Mouse (Mus musculus): ENCODE measurements at regions not wholly inside any gene's neighbourhood (a gene's known extent, or its start where the extent isn't known, plus 50 kb on each side); places are given as distances from the start of the nearest gene placed in this dataset.

DNA sequence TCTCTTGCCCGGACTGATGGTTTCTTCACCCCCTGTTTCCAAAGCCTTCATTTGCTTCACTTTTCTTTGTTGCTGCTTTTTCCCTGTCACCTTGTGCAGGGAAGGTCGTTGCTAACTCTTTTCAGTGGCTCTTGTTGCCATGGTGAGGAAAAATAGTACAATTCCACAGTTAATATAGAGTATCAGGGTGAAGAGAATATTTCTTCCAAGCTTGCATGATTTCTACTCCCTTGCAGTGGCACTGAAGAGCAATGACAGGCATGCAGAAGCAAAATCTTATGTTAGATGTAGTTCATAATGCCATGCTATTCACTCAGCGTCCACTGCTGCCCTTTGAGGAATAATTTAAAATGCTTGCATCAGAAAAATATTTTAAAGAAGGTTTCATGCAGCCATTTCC, 262.3 kb upstream of the B430305J03Rik start:
- Histone ChIP-seq H3K4me1 (ENCODE audit: control insufficient read depth, insufficient read depth, low read length) (no peaks in the 10 kb centered on the region), H3K27me3 (replicated peaks; ENCODE audit: control insufficient read depth, insufficient read depth, low read length) (no peaks in the 10 kb centered on the region), H3K36me3 (ENCODE audit: control insufficient read depth, insufficient read depth, low read length) (no peaks in the 10 kb centered on the region), H3K4me3 (ENCODE audit: insufficient read depth, low read depth, low read length) (no peak overlapping the region), H3K27ac (ENCODE audit: insufficient read depth, low read depth, low read length) (no peak overlapping the region)
- no peak for DNase-seq
- WGBS, result 56% methylated on average over 3 of the region's 3 CpGs
- no peak for TF ChIP-seq CTCF (conservative IDR thresholded peaks at IDR 0.05; ENCODE audit: insufficient read depth, insufficient read length, low read depth, low read length)

DNA sequence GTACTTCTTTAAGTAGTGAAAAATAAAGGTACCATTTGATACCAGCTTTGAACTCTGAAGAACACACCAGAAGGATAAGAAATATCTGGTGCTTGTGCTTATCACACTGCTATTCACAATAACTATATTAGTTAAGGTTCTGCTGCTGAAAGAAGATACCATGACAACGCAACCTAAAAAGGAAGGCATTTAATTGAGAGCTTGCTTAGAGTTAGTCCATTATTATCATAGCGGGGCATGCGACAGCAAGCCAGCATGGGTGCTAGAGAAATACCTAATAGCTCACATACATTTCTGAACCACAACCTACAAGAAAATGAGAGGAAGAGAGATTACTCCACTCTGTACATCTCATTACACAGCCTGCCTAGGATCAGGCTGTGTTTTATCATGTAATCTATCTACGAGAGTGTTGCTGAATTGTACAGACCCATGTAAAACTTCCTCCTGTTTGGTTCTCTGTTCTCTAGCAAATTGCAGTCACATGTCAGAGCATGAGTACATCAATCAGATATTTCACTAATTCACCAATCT, 258.3 kb upstream of the B430305J03Rik start:
- no peak for DNase-seq
- Histone ChIP-seq H3K4me3 (ENCODE audit: insufficient read depth, low read depth, low read length) (no peak overlapping the region), H3K27ac (ENCODE audit: insufficient read depth, low read depth, low read length) (no peak overlapping the region), H3K36me3 (ENCODE audit: control insufficient read depth, insufficient read depth, low read length) (no peaks in the 10 kb centered on the region), H3K4me1 (ENCODE audit: control insufficient read depth, insufficient read depth, low read length) (no peaks in the 10 kb centered on the region), H3K27me3 (replicated peaks; ENCODE audit: control insufficient read depth, insufficient read depth, low read length) (no peaks in the 10 kb centered on the region)
- 91% methylated on average over 4 of the region's 4 CpGs for WGBS
- TF ChIP-seq CTCF (conservative IDR thresholded peaks at IDR 0.05; ENCODE audit: insufficient read depth, insufficient read length, low read depth, low read length) (no peak), POLR2A (IDR thresholded peaks at IDR 0.05; ENCODE audit: low read depth, low read length) (no peak)

DNA sequence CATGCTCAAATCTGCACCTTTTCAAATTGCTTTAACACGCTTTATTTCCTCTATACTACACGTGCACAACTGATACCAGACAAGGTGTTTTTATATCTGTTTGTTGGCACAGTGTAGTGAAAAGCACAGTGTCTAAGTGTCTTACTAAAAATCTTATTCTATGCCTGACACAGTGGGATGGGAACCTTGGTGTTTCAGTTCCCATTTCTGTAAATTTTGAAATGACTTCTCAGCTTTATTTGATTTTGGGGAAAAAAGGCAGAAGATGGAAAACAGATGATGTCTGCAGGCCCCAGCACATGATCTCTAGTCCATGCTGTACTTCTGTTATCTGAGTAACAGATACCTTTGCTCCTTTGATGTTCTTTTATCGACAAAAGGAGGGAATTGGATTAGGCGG, 239.7 kb upstream of the B430305J03Rik start:
- no peak for TF ChIP-seq CTCF (conservative IDR thresholded peaks at IDR 0.05; ENCODE audit: insufficient read depth, insufficient read length, low read depth, low read length)
- no peak for TF ChIP-seq POLR2A (IDR thresholded peaks at IDR 0.05; ENCODE audit: low read depth, low read length)
- Histone ChIP-seq H3K27me3 (replicated peaks; ENCODE audit: control insufficient read depth, insufficient read depth, low read length) (no peaks in the 10 kb centered on the region), H3K27ac (ENCODE audit: insufficient read depth, low read depth, low read length) (no peak overlapping the region), H3K4me3 (ENCODE audit: insufficient read depth, low read depth, low read length) (no peak overlapping the region), H3K36me3 (ENCODE audit: control insufficient read depth, insufficient read depth, low read length) (no peaks in the 10 kb centered on the region), H3K4me1 (ENCODE audit: control insufficient read depth, insufficient read depth, low read length) (no peaks in the 10 kb centered on the region)
- WGBS, result 77% methylated on average over 4 of the region's 4 CpGs
- no peak for DNase-seq

DNA sequence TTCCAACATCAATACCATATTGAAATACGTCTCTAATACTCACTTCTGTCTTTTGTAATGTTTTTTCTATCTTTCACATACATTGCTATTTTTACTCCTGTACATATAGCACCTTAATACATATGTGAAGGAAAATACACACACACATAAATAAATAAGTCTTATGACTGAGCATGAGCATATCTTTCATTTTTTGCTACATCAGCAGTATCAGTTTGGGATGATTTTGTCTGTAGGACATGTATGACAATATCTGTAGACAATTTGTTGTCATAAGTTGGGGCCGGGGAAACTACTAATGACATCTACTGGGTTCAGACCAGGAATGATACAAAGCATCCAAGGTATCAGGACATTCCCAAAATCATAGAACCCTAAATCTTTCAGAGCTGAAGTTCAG, 237.1 kb upstream of the B430305J03Rik start:
- no peaks in the 10 kb centered on the region for H3K36me3 ChIP-seq (ENCODE audit: control insufficient read depth, insufficient read depth, low read length)
- no peak overlapping the region for H3K27ac ChIP-seq (ENCODE audit: insufficient read depth, low read depth, low read length)
- no peaks in the 10 kb centered on the region for H3K4me1 ChIP-seq (ENCODE audit: control insufficient read depth, insufficient read depth, low read length)
- WGBS, result 76% methylated on average over 2 of the region's 2 CpGs
- H3K27me3 ChIP-seq (replicated peaks; ENCODE audit: control insufficient read depth, insufficient read depth, low read length), result no peaks in the 10 kb centered on the region
- no peak overlapping the region for H3K4me3 ChIP-seq (ENCODE audit: insufficient read depth, low read depth, low read length)
- TF ChIP-seq POLR2A (IDR thresholded peaks at IDR 0.05; ENCODE audit: low read depth, low read length) (no peak), CTCF (conservative IDR thresholded peaks at IDR 0.05; ENCODE audit: insufficient read depth, insufficient read length, low read depth, low read length) (no peak)
- no peak for DNase-seq

DNA sequence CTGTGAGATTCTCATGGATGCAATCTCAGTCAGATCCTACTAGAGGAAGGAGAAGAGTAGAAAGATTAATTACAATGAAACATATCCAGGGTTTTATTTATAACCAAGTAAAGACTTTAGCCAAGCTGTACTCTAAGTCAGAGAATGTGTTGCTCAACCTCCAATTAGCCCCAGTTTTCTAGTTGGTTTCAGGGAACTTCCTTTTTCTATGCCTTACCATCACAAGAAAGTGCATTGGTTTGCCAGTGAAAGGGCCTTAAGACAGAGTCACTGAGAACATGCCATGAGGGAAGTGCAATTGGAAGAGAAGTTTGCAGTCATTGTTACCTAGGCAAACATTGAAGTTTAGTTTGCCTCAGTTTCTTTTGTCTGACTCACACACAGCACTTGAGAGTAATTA, 229.8 kb upstream of the B430305J03Rik start:
- H3K27ac ChIP-seq (ENCODE audit: insufficient read depth, low read depth, low read length), result no peak overlapping the region
- no peak for TF ChIP-seq CTCF (conservative IDR thresholded peaks at IDR 0.05; ENCODE audit: insufficient read depth, insufficient read length, low read depth, low read length)
- no peak for TF ChIP-seq POLR2A (IDR thresholded peaks at IDR 0.05; ENCODE audit: low read depth, low read length)
- no peaks in the 10 kb centered on the region for H3K27me3 ChIP-seq (replicated peaks; ENCODE audit: control insufficient read depth, insufficient read depth, low read length)
- H3K36me3 ChIP-seq (ENCODE audit: control insufficient read depth, insufficient read depth, low read length), result no peaks in the 10 kb centered on the region
- no peaks in the 10 kb centered on the region for H3K4me1 ChIP-seq (ENCODE audit: control insufficient read depth, insufficient read depth, low read length)
- H3K4me3 ChIP-seq (ENCODE audit: insufficient read depth, low read depth, low read length), result no peak overlapping the region
- no peak for DNase-seq

GRCm38 (mm10) chr3:61592342-61592741, 226.6 kb upstream of the B430305J03Rik start:
- Histone ChIP-seq H3K36me3 (ENCODE audit: control insufficient read depth, insufficient read depth, low read length) (no peaks in the 10 kb centered on the region), H3K4me1 (ENCODE audit: control insufficient read depth, insufficient read depth, low read length) (no peaks in the 10 kb centered on the region), H3K4me3 (ENCODE audit: insufficient read depth, low read depth, low read length) (no peak overlapping the region), H3K27ac (ENCODE audit: insufficient read depth, low read depth, low read length) (no peak overlapping the region), H3K27me3 (replicated peaks; ENCODE audit: control insufficient read depth, insufficient read depth, low read length) (no peaks in the 10 kb centered on the region)
- WGBS, result 83% methylated on average over 2 of the region's 2 CpGs
- TF ChIP-seq POLR2A (IDR thresholded peaks at IDR 0.05; ENCODE audit: low read depth, low read length) (no peak), CTCF (conservative IDR thresholded peaks at IDR 0.05; ENCODE audit: insufficient read depth, insufficient read length, low read depth, low read length) (no peak)
- no peak for DNase-seq

- no peak for DNase-seq
- no peaks in the 10 kb centered on the region for H3K4me1 ChIP-seq (ENCODE audit: control insufficient read depth, insufficient read depth, low read length)
- 78% methylated on average over 1 of the region's 1 CpGs for WGBS
Observed at GRCm38 (mm10) chr3:61583669-61584068, 217.9 kb upstream of the B430305J03Rik start.

GRCm38 (mm10) chr3:61582927-61583326, 217.2 kb upstream of the B430305J03Rik start:
- 94% methylated on average over 2 of the region's 2 CpGs for WGBS
- no peak for TF ChIP-seq POLR2A (IDR thresholded peaks at IDR 0.05; ENCODE audit: low read depth, low read length)
- no peak for TF ChIP-seq CTCF (conservative IDR thresholded peaks at IDR 0.05; ENCODE audit: insufficient read depth, insufficient read length, low read depth, low read length)

More at GRCm38 (mm10) chr3:61583669-61584068, 217.9 kb upstream of the B430305J03Rik start:
- no peaks in the 10 kb centered on the region for H3K36me3 ChIP-seq (ENCODE audit: control insufficient read depth, insufficient read depth, low read length)
- TF ChIP-seq CTCF (conservative IDR thresholded peaks at IDR 0.05; ENCODE audit: insufficient read depth, insufficient read length, low read depth, low read length) (no peak), POLR2A (IDR thresholded peaks at IDR 0.05; ENCODE audit: low read depth, low read length) (no peak)
- no peaks in the 10 kb centered on the region for H3K27me3 ChIP-seq (replicated peaks; ENCODE audit: control insufficient read depth, insufficient read depth, low read length)
- no peak overlapping the region for H3K4me3 ChIP-seq (ENCODE audit: insufficient read depth, low read depth, low read length)
- H3K27ac ChIP-seq (ENCODE audit: insufficient read depth, low read depth, low read length), result no peak overlapping the region

More at GRCm38 (mm10) chr3:61582927-61583326, 217.2 kb upstream of the B430305J03Rik start:
- H3K4me1 ChIP-seq (ENCODE audit: control insufficient read depth, insufficient read depth, low read length), result no peaks in the 10 kb centered on the region
- DNase-seq, result no peak
- no peak overlapping the region for H3K4me3 ChIP-seq (ENCODE audit: insufficient read depth, low read depth, low read length)
- H3K27ac ChIP-seq (ENCODE audit: insufficient read depth, low read depth, low read length), result no peak overlapping the region
- H3K27me3 ChIP-seq (replicated peaks; ENCODE audit: control insufficient read depth, insufficient read depth, low read length), result no peaks in the 10 kb centered on the region
- no peaks in the 10 kb centered on the region for H3K36me3 ChIP-seq (ENCODE audit: control insufficient read depth, insufficient read depth, low read length)

Measured in kidney, adult 2 months (tissue).